ENCODE assay signal across 7 mouse cellular contexts in the genomic region with DNA sequence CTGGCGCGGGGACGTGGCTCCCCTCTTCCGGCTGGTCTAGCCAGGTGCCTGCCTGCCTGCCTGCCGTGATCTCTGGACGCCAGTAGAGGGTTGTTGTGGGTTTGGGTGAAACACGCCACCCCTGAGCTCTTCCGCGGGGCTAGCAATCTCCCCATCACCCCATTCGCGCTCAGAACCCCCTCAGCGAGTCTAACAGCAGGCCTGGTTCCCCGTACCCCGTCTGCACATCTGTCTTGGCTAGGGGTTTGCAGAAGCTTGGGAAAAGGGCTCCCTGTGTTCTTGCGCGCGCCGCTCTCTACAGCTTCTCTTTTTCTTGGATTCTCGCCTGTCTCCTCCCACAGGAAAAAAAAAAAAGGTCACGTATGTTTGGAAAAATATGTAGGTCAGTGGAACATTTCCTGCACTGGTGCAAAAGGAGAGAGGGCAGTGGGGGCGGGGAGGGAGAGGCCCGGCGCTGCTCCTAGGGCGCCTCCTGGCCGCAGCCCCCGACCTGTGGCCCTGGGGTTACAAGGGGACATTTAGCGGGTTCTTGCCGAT. TPM values are rescaled to one million over a fixed set of nuclear protein-coding genes. Genes with fewer than 3 reads are reported as not detected.
A peak's percentile ranks its signal among the peaks of the same experiment; 100 is the strongest.
DNase-seq lines count a peak whose midpoint lies in the region; ATAC-seq and TF ChIP-seq lines count a peak whose summit lies in the region.

No protein-coding gene starts in this region.

- no peaks in the 10 kb centered on the region for H3K36me3 ChIP-seq in embryonic facial prominence, embryonic 11.5 days (replicated peaks; ENCODE audit: control insufficient read depth, insufficient read depth, low read depth, low read length)
- no peaks in the 10 kb centered on the region for H3K36me3 ChIP-seq in intestine, postnatal 0 days (ENCODE audit: control insufficient read depth, insufficient read depth)
- H3K36me3 ChIP-seq in limb, embryonic 14.5 days (ENCODE audit: control insufficient read depth, insufficient read depth, low read length): no peaks in the 10 kb centered on the region
- no peaks in the 10 kb centered on the region for H3K36me3 ChIP-seq in midbrain, postnatal 0 days (ENCODE audit: insufficient read depth, low read length)

- ATAC-seq in embryonic facial prominence, embryonic 11.5 days (replicated peaks; ENCODE audit: insufficient number of reproducible peaks, low FRiP score, low TSS enrichment, low read depth): no peak
- peak; percentile 64 for ATAC-seq in intestine, postnatal 0 days
- peak; percentile 31; the same call in 1 of the 2 replicates for ATAC-seq in limb, embryonic 14.5 days (ENCODE audit: low FRiP score, low read depth)
- ATAC-seq in midbrain, postnatal 0 days (ENCODE audit: low FRiP score): peak; percentile 28

- peak overlapping the region; percentile 100 for H3K4me2 ChIP-seq in embryonic facial prominence, embryonic 11.5 days (ENCODE audit: low read depth, low read length)
- peak overlapping the region; percentile 100 for H3K4me2 ChIP-seq in intestine, postnatal 0 days (replicated peaks; ENCODE audit: low read depth)
- peak overlapping the region; percentile 99 for H3K4me2 ChIP-seq in limb, embryonic 14.5 days (replicated peaks; ENCODE audit: low read depth, low read length, severe bottlenecking)
- H3K4me2 ChIP-seq in midbrain, postnatal 0 days (ENCODE audit: low read depth, low read length, poor library complexity, severe bottlenecking): peak overlapping the region; percentile 100

- peak; percentile 73 to 82 for DNase-seq in adrenal gland, postnatal 36 days
- DNase-seq in embryonic facial prominence, embryonic 11.5 days (ENCODE audit: low spot score): peak; percentile 37
- DNase-seq in heart, adult 11 months: peak; percentile 98
- DNase-seq in limb, embryonic 14.5 days (ENCODE audit: low spot score): peak; percentile 58
- DNase-seq in midbrain, postnatal 0 days (ENCODE audit: low spot score): peak; percentile 39
- DNase-seq in testis, postnatal 14 days (ENCODE audit: low spot score): peak; percentile 62

- no peak overlapping the region for H3K27ac ChIP-seq in embryonic facial prominence, embryonic 11.5 days (replicated peaks; ENCODE audit: low read depth, low read length)
- H3K27ac ChIP-seq in intestine, postnatal 0 days (ENCODE audit: low read depth, low read length): peak overlapping the region; percentile 91
- no peak overlapping the region for H3K27ac ChIP-seq in limb, embryonic 14.5 days (replicated peaks; ENCODE audit: low read depth, low read length)
- H3K27ac ChIP-seq in midbrain, postnatal 0 days (ENCODE audit: low read depth, low read length): peak overlapping the region; percentile 62

- peak; percentile 57 for TF ChIP-seq CTCF in intestine, postnatal 0 days (IDR thresholded peaks at IDR 0.05; ENCODE audit: low read depth)
- TF ChIP-seq CTCF in midbrain, postnatal 0 days (IDR thresholded peaks at IDR 0.05): peak; percentile 41

- H3K4me1 ChIP-seq in embryonic facial prominence, embryonic 11.5 days (ENCODE audit: control insufficient read depth, insufficient read depth, low read length): no peaks in the 10 kb centered on the region; the same call in 1 of the 2 replicates
- H3K4me1 ChIP-seq in intestine, postnatal 0 days (replicated peaks; ENCODE audit: control insufficient read depth, insufficient read depth, low read length): peaks cover 6% of the 10 kb centered on the region; the same call in 1 of the 2 replicates
- H3K4me1 ChIP-seq in limb, embryonic 14.5 days (ENCODE audit: control insufficient read depth, insufficient read depth, low read length): peaks cover 11% of the 10 kb centered on the region
- 0 out of 2 replicates have a peak, but pooled peaks cover 2% of the 10 kb centered on the region for H3K4me1 ChIP-seq in midbrain, postnatal 0 days (ENCODE audit: insufficient read depth, low read length)

- 1% methylated on average over 28 of the region's 28 CpGs for WGBS in embryonic facial prominence, embryonic 11.5 days
- 3% methylated on average over 28 of the region's 28 CpGs for WGBS in intestine, postnatal 0 days
- under 1% methylated on average over 28 of the region's 28 CpGs for WGBS in limb, embryonic 14.5 days
- 1% methylated on average over 27 of the region's 28 CpGs for WGBS in midbrain, postnatal 0 days

- H3K4me3 ChIP-seq in embryonic facial prominence, embryonic 11.5 days (ENCODE audit: low read depth, low read length): peak overlapping the region; percentile 72
- peak overlapping the region; percentile 64 for H3K4me3 ChIP-seq in intestine, postnatal 0 days (ENCODE audit: low read depth, low read length)
- peak overlapping the region; percentile 69 for H3K4me3 ChIP-seq in limb, embryonic 14.5 days (replicated peaks; ENCODE audit: low read length)
- peak overlapping the region; percentile 84 for H3K4me3 ChIP-seq in midbrain, postnatal 0 days (ENCODE audit: low read depth, low read length)

- TF ChIP-seq POLR2A in limb, embryonic 14.5 days (IDR thresholded peaks at IDR 0.05; ENCODE audit: borderline replicate concordance, extremely low read depth, insufficient read depth, insufficient read length): no peak

- peaks cover 39% of the 10 kb centered on the region for H3K27me3 ChIP-seq in embryonic facial prominence, embryonic 11.5 days (ENCODE audit: control insufficient read depth, insufficient read depth, low read length)
- 0 out of 2 replicates have a peak, but pooled peaks cover 6% of the 10 kb centered on the region for H3K27me3 ChIP-seq in intestine, postnatal 0 days (replicated peaks; ENCODE audit: control insufficient read depth, insufficient read depth, low read length)
- H3K27me3 ChIP-seq in limb, embryonic 14.5 days (ENCODE audit: control insufficient read depth, insufficient read depth, low read length): peaks cover 38% of the 10 kb centered on the region
- peaks cover 5% of the 10 kb centered on the region for H3K27me3 ChIP-seq in midbrain, postnatal 0 days (ENCODE audit: insufficient read depth, low read length)

- no peaks in the 10 kb centered on the region for H3K9me3 ChIP-seq in embryonic facial prominence, embryonic 11.5 days (replicated peaks; ENCODE audit: control insufficient read depth, low read length)
- H3K9me3 ChIP-seq in intestine, postnatal 0 days (ENCODE audit: control insufficient read depth): no peaks in the 10 kb centered on the region
- no peaks in the 10 kb centered on the region for H3K9me3 ChIP-seq in limb, embryonic 14.5 days (ENCODE audit: control insufficient read depth, low read length)
- no peaks in the 10 kb centered on the region for H3K9me3 ChIP-seq in midbrain, postnatal 0 days (ENCODE audit: low read length)

- H3K9ac ChIP-seq in embryonic facial prominence, embryonic 11.5 days (replicated peaks; ENCODE audit: low read length): no peak overlapping the region
- peak overlapping the region; percentile 78 for H3K9ac ChIP-seq in intestine, postnatal 0 days (ENCODE audit: low read depth, low read length)
- H3K9ac ChIP-seq in limb, embryonic 14.5 days (ENCODE audit: low read depth, low read length, severe bottlenecking): no peak overlapping the region; the same call in 1 of the 2 replicates
- peak overlapping the region; percentile 77 for H3K9ac ChIP-seq in midbrain, postnatal 0 days (replicated peaks; ENCODE audit: low read length, poor library complexity, severe bottlenecking)

RNA-seq across cellular contexts. Expression of gene Npas2, which starts 1.0 kb away (rescaled TPM):
- total RNA-seq in adrenal gland, postnatal 36 days (2021): 1 to 10 TPM; 1.2 to 5.0 TPM
- 0.06 and 0.24 TPM in 2 replicates for polyA plus RNA-seq in embryonic facial prominence, embryonic 11.5 days (2014; fragmentation: Nextera tagmentation; extraction: Ambion mirVana)
- 4.1 and 4.3 TPM in 2 replicates for polyA plus RNA-seq in intestine, postnatal 0 days (2015; fragmentation: Nextera tagmentation; extraction: Ambion mirVana)
- 3.2 and 4.4 TPM in 2 replicates for polyA plus RNA-seq in limb, embryonic 14.5 days (2012; rRNA removed)
- 2.0 and 2.2 TPM in 2 replicates for polyA plus RNA-seq in limb, embryonic 14.5 days (2014; fragmentation: Nextera tagmentation; extraction: Ambion mirVana)
- 1.5 TPM in 2 replicates for total RNA-seq in midbrain, postnatal 0 days (2014; rRNA removed)
- polyA plus RNA-seq in midbrain, postnatal 0 days (2015; fragmentation: Nextera tagmentation; extraction: Ambion mirVana): 1.1 and 1.2 TPM in 2 replicates

Comparison
In these comparisons a context has a peak if more than half of its experiments do, and no peak if none do; other contexts are left out.
1. DNase-seq: peak in every context shown above with its lines; median percentile 98 in heart, adult 11 months; 78 in adrenal gland, postnatal 36 days; 62 in testis, postnatal 14 days; 58 in limb, embryonic 14.5 days; 39 in midbrain, postnatal 0 days; 37 in embryonic facial prominence, embryonic 11.5 days.
2. H3K27ac ChIP-seq: peak in intestine, postnatal 0 days (single experiment) and midbrain, postnatal 0 days (single experiment); none in embryonic facial prominence, embryonic 11.5 days (single experiment) and limb, embryonic 14.5 days (single experiment).
3. H3K9ac ChIP-seq: peak in intestine, postnatal 0 days (single experiment) and midbrain, postnatal 0 days (single experiment); none in embryonic facial prominence, embryonic 11.5 days (single experiment) and limb, embryonic 14.5 days (single experiment).
4. Peak in every context shown above with its lines, with median percentiles within 50 percentile points of each other: H3K4me2 ChIP-seq and H3K4me3 ChIP-seq.